Mouse (Mus musculus): ENCODE measurements around the gene Tex21.
A peak's percentile ranks its signal among the peaks of the same experiment; 100 is the strongest.

Gene Tex21

GRCm38 (mm10) chr12:76246646-76247045 is at the start of gene Tex21:
TSS of gene Tex21 (minus strand) at chr12:76246746.
- no peak for DNase-seq (ENCODE audit: low spot score in 2 of 2)

GRCm38 (mm10) chr12:76293192-76293591 is 46.6 kb upstream of the Tex21 start:
- peak in 1 of 2 experiments; percentile 33 for DNase-seq (ENCODE audit: low spot score in 2 of 2)

DNA sequence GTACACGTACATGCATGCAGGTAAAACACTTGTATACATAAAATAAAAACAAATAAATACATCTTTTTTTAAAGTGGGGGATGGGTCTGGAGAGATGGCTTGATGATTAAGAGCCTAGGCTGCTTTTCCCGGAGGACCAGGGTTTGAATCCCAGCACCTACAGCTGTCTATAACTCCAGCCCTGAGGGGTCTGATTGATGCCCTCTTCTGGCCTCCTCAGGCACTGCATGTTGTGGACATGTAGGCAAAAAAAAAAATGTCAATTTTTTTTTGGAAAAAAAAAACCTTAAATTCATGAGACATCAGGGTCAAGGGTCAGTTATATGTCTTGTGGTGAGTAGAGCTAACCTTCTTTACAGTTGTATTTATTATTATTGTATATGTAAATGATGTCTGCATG is 43.7 kb upstream of the Tex21 start:
- no peak for DNase-seq (ENCODE audit: low spot score in 2 of 2)

DNA sequence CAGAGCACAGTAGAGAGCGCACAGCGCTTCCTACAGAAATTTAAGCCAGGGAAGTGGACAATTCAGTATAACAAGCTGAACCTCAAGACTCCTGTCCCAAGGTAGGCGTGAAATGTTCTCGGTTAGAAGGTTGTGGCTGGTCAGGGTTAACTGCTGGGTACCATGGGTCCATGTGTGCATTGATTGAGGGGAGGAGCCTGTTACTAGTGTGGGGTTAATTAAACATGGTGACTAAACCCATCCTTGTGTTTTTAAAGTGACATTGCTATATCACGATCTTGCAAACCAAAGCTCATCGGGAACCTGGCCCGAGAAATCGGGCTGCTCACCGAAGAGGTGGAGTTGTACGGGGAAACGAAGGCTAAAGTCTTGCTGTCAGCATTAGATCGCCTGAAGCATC is 42.9 kb upstream of the Tex21 start:
- DNase-seq (ENCODE audit: low spot score in 2 of 2) = no peak

DNA sequence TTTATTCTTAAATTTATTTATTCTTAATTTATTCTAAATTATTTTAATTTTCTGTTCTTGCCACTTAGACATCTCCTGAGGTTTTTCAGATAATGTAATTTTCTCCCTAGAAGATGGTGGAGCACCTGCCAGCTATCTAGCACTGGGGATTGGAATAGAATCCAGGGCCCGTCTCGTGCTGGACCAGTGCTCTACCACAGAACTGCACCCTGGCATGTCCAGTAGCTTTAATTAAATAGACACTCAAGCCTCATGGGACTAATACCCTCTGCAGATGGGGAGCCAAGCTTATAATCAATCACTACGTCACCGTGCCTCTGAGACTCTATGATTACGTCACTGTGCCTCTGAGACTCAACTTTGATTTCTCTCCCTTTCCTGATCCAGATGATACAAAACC is 41.9 kb upstream of the Tex21 start:
- no peak for DNase-seq (ENCODE audit: low spot score in 2 of 2)

GRCm38 (mm10) chr12:76287986-76288385 is 41.4 kb upstream of the Tex21 start:
- no peak for DNase-seq (ENCODE audit: low spot score in 2 of 2)

DNA sequence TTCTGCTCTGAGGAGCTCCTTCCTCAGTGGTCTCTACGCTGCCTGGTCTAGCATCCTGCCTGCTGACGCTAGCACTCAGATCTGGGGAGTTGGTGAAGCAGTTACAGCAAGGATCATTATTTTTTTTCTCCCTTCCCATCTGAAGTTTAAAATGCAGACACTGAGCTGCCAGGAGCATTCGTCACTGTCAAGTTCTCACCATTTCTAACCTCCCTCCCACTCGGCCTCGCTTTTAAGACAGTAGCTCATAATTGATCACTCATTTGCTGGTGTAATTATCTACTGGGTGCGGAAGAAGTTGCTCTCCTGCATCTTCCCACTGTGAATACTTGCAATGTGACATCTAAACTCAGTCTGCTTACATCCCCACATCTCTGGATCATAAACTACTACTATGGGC is 38.9 kb upstream of the Tex21 start:
- no peak for DNase-seq (ENCODE audit: low spot score in 2 of 2)

GRCm38 (mm10) chr12:76282532-76283173 is 36.1 kb upstream of the Tex21 start:
- DNase-seq (ENCODE audit: low spot score in 2 of 2) = no peak

- DNase-seq (ENCODE audit: low spot score in 2 of 2) = no peak
Observed at GRCm38 (mm10) chr12:76282132-76282531, 35.6 kb upstream of the Tex21 start.

DNA sequence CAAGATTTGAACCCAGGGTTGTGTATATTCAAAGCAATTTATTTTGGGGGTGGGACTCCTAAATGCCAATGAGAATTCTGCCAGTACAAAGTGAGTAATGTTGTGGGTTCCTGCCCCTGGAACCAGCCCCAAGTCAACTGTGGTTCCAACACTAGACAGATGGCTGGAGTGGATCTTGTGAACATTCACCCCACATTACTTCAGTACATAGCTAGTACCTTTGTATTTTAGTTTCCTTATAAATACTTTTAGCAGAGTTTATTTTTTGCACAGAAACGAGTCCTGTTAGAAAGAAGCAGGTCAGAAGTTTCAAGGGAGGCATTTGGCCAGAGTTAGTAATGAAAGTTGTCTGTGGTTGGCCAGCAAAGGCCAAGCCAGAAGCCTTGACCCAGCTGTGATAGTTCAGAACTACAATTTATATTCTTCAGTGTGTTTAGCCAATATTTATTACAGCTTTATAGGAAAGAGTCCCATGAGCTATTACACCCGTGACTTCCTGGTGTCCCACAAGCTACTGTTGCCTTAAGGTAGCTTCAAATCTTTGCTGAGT is 34.6 kb upstream of the Tex21 start:
- no peak for DNase-seq (ENCODE audit: low spot score in 2 of 2)

DNA sequence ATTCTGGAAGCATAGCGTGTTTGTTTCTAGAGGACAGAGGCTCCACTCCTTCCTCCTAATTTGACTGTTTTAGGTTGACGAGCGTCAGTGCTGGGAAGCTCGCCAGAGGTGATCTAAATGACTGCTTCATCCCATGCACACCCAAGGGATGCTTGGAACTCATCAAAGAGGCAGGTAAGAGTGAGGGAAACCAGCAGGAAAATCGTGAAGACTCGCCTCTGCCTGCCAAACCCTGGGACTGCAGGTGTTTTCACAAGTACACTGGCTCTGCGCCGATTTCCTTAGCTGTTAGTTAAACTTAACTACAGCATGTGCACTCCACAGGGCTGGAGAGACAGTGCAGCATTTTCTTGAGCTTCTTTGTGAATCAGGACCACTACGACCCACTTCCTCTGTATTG is 34.0 kb upstream of the Tex21 start:
- DNase-seq (ENCODE audit: low spot score in 2 of 2) = no peak

- no peak for DNase-seq (ENCODE audit: low spot score in 2 of 2)
Observed at GRCm38 (mm10) chr12:76278209-76278608, 31.7 kb upstream of the Tex21 start.

DNA sequence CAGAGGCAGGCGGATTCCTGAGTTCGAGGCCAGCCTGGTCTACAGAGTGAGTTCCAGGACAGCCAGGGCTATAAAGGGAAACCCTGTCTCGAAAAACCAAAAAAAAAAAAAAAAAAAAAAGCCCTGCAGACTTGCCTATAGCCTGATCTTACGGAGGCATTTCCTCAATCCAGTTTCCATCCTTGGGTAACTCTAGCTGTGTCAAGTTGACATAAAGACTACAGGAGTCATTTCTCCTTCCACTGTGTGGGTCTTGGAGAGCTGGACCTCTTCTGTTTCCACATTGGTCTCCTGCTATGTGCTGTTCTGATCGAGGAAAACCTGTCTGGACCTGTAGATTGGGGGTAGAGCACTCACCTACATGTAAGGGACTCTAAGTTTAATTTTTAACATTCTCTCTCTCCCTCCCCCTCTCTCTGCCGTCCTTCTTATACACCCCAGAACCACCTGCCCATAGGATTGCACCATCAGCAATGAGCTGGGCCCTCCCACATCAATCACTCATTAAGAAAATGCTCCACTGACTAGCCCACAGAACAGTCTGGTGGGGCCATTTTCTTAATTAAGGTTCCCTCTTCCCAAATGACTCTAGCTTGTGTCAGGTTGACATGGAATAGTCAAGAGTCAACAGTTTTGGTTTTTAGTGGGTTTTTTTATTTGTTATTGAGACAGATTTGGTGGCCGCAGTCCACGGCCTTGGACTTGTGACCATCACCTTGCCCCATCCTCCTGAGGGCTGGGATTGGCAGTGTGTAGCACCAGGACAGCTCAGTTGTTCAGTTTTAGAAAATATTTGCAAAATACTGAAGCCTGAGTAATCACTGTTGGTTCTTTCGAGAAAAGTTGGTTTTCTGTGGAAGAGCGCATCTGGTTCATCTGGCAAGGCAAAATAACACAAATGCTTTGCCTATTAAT is 26.3 kb upstream of the Tex21 start:
- no peak for DNase-seq (ENCODE audit: low spot score in 2 of 2)

GRCm38 (mm10) chr12:76271516-76271915 is 25.0 kb upstream of the Tex21 start:
- no peak for DNase-seq (ENCODE audit: low spot score in 2 of 2)

GRCm38 (mm10) chr12:76269196-76269595 is 22.6 kb upstream of the Tex21 start:
- no peak for DNase-seq (ENCODE audit: low spot score in 2 of 2)

DNA sequence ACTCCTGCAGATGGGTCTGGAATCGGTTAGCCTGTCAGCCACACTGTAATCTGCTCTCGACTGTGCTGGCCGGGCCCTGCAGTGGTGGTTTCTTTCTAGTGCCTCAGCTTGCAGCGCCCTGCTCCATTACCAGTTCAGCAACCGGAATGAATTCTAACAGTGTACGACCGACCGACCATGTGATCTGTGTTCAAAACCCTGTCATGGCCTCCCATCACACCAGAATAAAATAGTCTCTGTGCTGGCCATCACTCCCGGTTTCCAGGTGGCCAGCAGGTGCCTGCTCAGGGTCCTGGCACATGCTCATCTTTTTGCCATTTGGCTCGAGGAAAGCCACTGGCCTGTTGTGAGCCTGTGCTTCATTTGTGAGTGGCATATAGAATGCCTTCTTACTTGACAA is 22.1 kb upstream of the Tex21 start:
- DNase-seq (ENCODE audit: low spot score in 2 of 2) = no peak

DNA sequence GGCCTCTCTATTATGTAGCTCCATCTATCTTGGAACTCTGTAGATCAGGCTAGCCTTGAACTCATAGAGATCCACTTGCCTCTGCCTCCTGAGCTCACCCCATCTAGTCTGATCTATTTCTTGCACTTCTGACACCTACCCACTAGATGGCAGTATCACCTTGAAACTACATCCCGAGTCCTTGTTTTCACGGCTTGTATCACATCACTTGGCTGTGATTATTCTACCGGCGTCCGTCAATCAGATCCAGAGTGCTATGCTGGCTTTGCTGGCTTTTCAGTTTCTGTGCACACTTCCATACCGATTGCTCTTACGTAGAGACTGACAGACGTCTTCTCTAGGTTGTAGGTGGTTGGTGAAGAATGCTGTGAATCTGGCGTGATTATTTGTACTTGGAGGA is 20.3 kb upstream of the Tex21 start:
- peak; percentile 24 to 27 for DNase-seq (ENCODE audit: low spot score in 2 of 2)

DNA sequence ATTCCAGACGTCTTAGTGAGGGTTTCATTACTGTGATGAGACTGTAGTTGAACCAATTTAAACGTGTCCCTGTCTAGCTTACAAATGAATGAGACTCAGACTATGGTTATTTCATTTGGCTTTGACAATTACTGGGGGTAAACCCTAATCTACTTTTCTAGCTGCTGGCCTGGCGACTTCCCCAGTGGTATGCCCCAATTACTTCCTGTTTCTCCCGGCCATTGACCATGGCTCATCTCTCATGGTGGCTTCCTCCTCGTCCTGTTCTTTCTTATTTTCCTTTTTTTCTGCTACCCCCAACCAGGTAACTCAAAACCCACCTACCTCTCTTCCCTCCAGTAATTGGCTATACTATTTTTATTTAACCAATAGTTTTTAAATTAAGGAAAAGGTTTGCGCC is 18.5 kb upstream of the Tex21 start:
- DNase-seq (ENCODE audit: low spot score in 2 of 2) = no peak

DNA sequence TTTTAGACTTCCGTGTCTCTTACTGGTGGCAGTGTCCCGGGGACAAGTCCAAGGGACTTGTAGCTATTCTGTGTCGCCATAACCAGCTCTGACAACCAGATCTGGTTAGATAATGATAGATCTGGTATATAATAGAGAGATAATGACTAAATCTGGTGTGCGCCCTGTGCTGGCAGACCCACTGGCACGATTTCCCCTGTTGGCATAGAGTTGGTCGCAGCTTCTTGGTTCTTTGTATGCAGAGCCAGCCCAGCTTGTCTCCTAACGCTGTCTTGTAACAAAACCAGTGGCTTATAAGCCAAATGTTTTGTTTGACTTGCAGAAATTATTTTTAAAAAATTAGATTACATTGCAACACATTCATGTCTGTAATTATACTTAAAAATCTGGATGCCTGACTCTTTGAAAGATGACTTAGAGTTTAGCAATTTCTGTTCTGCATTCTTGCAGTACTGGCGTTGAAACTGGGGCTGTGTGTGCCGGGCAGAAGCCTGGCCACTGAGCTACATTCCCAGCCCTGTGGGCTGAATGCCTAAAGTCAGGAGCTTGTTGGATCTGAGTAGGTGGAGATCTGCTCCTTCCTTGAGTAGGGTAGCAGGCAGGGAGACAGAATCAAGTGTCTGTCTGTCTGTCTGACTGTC is 17.9 kb upstream of the Tex21 start:
- DNase-seq (ENCODE audit: low spot score in 2 of 2) = peak in 1 of 2 experiments; percentile 30

DNA sequence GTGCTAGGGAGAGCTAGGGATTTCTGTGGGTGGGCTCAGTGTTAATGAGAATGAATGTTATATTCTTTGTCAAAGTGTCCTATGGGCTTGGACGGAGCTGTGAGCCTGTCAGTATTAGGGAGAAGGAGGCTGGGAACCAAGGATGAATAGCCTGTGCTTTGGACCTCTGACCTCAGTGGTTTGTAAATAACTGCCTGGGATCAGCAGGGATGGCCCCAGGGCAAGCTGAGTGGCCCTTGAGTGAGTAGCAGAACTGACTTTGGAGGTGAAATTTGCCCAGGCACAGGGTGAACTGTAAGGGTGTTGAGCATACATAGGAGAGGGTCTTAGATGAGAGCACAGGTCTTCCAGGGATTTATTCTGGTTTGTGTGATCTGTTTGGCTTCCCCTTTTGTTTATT is 17.3 kb upstream of the Tex21 start:
- no peak for DNase-seq (ENCODE audit: low spot score in 2 of 2)

GRCm38 (mm10) chr12:76262918-76263317 is 16.4 kb upstream of the Tex21 start:
- DNase-seq (ENCODE audit: low spot score in 2 of 2) = no peak

DNA sequence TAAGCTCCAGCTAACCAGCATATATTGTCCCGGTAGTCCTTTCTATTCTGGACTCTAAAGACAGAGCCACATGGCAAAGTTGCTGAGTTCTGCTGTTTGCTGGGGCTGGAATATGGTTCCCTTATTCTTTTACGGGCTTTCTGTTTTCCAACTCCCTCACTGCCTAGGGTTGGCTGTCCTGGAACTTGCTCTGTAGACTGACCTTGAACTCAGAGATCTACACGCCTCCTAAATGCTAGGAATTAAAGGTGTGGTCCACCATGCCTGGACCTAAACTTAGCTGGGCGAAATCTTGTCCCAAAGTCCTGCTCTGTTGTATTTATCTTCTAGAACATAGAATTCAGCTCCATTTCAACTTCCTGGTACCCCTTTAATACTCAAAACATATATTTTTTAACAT is 15.0 kb upstream of the Tex21 start:
- DNase-seq (ENCODE audit: low spot score in 2 of 2) = no peak

Data from heart, adult 9 months (tissue).